Mouse (Mus musculus) myocyte (in vitro differentiated cells): ENCODE measurements at regions not wholly inside any gene's neighbourhood (a gene's known extent, or its start where the extent isn't known, plus 50 kb on each side); places are given as distances from the start of the nearest gene placed in this dataset.

Source experiments
- E2F4 ChIP-seq: IDR thresholded peaks from one replicate; pipeline ENCODE4 v1.6.1; 2011; ENCODE audit warnings: mild to moderate bottlenecking, control low read depth, moderate library complexity; ENCODE audit not compliant: insufficient read depth
- MYOD1 ChIP-seq, 3 experiments: IDR thresholded peaks; one replicate each; pipeline ENCODE4 v1.6.1; 2011; ENCODE audit warnings: control low read depth in 2 of 3, low read depth in 2 of 3, mild to moderate bottlenecking in 2 of 3, moderate library complexity in 1 of 3; ENCODE audit not compliant: insufficient read length in 2 of 3, control insufficient read depth in 1 of 3
- POLR2A ChIP-seq: IDR thresholded peaks from one replicate; pipeline ENCODE4 v1.6.1; 2011; ENCODE audit warnings: low read depth, mild to moderate bottlenecking, control low read depth, moderate library complexity; ENCODE audit not compliant: insufficient read length
- POLR2AphosphoS2 ChIP-seq: IDR thresholded peaks from one replicate; pipeline ENCODE4 v1.6.1; 2011; ENCODE audit warnings: low read depth, control low read depth; ENCODE audit not compliant: insufficient read length
- REST ChIP-seq: IDR thresholded peaks from one replicate; pipeline ENCODE4 v1.6.1; 2011; ENCODE audit warnings: mild to moderate bottlenecking, control low read depth, moderate library complexity; ENCODE audit not compliant: insufficient read depth, insufficient read length
- USF1 ChIP-seq: IDR thresholded peaks from one replicate; pipeline ENCODE4 v1.6.1; 2011; ENCODE audit warnings: low read depth, mild to moderate bottlenecking, control low read depth, moderate library complexity

DNA sequence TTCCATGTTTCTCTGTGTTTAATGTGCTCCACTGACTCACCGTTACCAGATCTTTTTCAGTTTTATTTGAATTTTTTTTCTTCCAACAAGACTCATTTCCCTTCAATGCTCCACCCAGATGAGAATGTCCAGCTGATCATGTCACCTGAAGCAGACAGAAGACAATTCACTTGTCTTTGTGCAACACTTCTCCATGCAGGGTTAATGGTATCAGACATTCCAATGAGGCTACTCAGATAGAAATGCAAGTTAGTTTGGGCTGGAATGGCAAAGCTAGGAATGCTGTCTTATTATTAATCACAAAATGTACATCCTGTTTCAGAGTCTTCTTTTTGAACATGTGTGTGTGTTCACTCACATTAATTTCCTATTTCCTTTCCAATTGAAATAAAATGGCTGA lies 77.2 kb upstream of the Col11a1 start:
- TF ChIP-seq MYOD1 (IDR thresholded peaks at IDR 0.05; ENCODE audit: control insufficient read depth in 1 of 3, insufficient read length in 2 of 3, low read depth in 2 of 3), result no peak
- no peak for TF ChIP-seq POLR2AphosphoS2
- TF ChIP-seq POLR2A, result no peak
- no peak for TF ChIP-seq USF1
- no peak for TF ChIP-seq REST
- no peak for TF ChIP-seq E2F4
